Mouse (Mus musculus): ENCODE measurements around the gene Bag6.

Bag6 gene

GRCm38 (mm10) chr17:35168541-35169207, 33.7 kb downstream of the Bag6 start:
- no peak for DNase-seq

DNA sequence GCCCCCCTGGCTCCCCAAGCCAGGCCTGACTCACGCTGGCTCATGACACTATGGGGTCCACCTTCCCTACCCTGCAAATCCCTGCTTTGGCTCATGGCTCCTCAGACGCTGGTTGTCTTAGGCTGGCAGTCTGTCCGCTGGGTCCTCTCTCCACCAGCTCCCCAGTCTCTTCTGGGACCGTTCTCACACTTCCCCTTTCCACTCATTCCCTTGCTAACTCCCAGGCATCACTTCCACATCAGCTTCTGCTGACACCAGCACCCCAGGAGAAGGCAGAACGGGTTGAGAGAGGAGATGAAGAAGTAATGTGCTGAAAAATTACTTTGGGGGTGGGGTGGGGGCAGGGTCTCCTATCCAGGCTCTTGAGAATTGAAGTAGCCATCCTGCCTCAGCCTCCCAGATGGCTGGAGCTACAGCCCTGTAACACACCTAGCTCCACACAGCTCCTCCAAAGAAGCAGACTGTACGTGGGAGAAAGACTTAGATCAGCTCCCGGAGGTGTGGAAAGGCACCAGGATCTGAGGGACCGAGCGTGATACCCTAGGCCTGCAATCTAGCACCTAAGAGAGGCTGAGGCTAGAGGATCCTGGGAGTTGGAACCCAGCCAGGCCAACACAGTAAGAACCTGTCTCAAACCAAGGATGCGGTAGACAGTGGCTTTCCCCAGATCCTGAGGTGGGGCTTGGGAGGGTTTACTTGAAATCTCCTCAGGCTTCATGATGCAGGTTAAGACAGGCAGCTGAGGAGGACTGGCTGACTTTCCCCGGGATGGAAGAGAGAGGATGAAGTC, 37.7 kb downstream of the Bag6 start:
- DNase-seq: no peak

DNA sequence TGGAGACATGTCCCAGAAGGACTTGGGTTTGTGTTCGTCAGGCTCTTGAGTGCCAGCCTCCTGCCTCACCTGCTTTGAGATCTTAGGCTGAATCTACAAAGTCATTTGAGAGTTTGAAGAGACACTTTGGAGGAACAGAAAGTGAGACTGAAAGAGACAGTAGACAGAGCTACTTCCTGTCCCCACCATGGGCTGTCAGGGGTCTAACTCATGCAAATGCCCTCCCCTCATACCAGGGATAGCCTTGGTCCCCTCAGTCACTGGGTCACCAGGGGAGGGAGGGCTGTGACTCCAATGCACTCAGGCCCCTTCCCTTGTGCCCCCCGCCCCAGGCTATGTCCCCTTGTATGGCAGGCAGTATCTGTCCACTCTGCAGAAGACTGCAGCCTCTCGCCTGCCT, 38.4 kb downstream of the Bag6 start:
- no peak for DNase-seq

DNA sequence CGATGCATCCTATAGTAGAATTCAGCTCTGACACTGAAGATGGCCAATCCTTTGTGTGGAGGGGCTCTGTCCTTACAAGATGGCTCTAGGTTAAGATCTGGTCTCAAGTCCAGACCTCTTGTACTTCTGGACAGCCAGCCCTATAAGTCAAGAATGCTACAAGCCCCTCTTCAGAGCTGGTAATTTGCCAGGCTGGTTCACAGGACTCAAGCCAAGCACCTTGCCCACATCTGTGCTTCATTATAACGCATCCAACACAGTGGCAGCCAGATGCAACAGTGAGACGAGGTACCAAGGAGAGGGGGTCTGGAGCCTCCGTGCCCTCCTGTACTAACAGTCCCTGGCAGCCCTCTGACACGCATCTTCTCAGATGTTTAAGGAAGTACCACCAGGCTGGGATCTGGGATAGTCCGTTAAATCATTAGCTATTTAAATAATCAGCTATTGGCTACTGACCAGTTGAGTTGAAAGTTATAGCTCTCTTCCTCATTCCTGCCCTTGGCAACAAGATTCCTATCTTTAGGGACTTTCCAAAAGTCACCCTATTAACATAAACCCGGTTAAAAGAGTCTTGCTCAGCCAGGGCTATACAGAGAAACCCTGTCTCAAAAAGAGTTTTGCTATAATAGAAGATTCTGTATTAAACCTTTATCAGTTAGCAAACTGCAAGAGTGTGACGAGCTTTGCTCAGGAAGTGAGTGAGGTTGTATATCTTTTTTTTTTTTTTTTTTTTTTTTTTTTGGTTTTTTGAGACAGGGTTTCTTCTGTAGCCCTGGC, 39.4 kb downstream of the Bag6 start:
- no peak for DNase-seq

DNA sequence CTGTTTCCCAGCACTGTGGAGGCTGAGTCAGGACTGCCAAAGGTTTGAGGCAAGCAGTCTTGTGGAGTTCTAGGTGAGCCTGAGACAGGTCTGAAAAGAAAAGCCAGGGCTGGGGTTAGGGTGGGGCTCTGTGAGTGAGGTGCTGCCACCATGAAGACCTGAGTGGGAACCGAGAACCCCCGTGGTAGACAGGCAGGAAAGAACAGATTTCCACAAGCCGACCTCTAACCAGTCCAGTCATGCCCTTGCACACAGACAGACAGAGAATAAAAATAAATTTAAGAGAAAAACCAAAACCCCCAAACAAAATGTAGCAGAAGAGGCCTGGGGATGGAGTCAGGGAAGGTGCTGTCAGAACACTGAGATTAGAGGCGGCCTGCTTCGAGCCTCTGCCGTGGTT, 40.4 kb downstream of the Bag6 start:
- DNase-seq: no peak

DNA sequence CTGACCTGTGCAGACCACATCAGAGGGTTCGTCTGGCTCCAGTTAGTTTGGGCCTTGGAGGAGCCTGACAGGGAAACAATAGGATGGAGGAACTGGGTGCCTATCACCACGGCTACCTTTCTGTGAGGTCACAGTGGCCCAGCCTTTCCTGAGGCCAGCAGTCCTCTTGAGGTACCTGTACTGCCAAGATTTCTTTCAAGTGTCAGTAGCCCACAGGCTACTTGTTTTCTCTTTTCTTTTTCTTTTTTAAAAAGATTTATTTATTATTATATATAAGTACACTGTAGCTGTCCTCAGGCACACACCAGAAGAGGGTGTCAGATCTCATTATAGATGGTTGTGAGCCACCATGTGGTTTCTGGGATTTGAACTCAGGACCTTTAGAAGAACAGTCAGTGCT, 41.0 kb downstream of the Bag6 start, which contains the start of gene Aif1:
Gene Aif1 (minus strand): TSS at position 101 of the 400 bp plus-strand sequence.
- no peak for DNase-seq

DNA sequence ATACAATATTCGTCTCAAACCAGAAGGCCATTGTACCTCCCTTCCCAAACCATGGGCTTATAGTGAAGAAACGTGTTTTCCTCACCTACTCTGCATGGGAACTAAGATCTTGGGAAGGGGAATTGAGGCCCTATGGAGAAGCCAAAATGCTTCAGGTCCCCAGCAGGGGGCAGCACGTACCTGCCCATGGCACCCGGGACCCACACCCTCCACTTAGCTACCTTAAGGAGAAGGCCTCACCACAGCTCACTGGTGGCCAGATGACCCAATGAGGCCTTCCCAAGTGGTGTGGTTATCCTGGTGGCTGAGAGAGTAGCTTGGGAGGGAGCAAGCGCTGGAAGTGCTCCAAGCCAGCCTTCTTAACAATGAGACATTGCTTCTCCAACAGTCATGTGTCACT, 43.5 kb downstream of the Bag6 start:
- peak; percentile 94 for DNase-seq

DNA sequence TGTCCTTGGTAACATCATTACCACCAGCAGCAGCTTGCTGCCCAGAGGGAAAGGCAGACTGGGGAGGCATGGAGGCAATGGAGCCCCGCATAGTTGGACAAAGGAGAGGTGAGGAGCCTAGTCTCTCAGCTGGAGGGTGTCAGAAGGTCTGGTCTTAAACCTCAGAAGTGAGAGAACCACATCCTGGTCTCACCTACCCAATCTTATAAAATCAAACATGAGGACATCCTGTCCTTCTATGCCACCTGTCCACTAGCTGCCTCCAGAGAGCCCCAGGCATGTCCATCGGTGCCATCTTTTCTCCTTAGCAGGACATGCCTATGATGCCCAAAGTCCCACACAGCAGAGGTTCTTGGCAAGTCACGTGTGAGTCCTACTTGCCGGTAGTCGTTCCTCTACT, 45.1 kb downstream of the Bag6 start:
- no peak for DNase-seq

- peak; percentile 96 for DNase-seq
Measured at GRCm38 (mm10) chr17:35185639-35186611, 50.9 kb downstream of the Bag6 start.

- DNase-seq: peak; percentile 79
Measured at GRCm38 (mm10) chr17:35186681-35187080, 51.7 kb downstream of the Bag6 start.

DNA sequence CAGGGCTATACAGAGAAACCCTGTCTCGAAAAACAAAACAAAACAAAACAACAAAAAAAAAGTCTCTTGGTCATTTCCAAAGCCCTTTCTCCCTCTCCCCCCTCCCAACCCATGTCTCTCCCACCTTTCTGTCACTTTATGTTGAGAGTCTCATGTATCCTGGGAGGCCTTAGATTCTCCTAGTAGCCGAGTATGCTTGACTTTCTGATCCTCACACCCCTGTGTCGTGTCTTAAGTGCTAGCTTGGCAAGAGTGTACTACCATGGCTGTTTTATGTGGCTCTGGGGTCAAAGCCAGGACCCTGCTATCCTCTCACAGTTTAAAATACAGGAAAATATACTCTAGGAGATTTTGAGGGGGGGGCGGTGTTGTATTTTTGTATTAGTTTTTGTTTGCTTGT, 52.4 kb downstream of the Bag6 start:
- DNase-seq: no peak

DNA sequence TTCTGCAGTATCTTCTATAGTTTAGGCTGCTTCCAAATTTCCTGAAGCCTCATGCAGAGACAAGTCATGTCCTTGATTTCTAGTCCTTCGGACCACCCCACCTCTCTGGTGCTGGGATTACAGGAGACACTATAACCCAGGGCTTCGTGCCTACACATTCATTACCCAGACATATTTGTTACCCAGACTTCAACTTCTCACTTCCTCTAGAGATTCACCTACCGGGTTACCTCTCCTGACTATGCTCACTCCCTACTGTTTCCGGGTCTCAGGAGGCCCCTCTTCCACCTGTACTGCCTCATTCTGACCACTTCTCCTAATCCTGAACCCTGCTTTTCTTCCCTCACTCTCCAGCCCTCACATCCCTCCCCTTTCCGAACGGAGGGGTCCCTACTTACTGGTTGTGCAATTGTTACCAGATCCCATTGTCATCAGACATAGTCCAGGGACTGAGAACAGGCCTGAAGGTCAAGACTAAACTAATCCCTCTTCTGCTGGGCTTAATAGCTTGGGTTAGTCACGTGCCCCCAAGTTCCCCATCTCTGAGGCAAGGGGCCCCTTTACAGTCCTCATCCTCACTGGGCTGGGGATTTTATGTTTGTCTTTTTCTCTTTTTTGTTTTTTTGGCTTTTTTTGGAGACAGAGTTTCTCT, 53.1 kb downstream of the Bag6 start, which contains the start of gene Lst1:
Gene Lst1 (minus strand): TSS at position 481 of the 652 bp plus-strand sequence.
- DNase-seq: no peak

DNA sequence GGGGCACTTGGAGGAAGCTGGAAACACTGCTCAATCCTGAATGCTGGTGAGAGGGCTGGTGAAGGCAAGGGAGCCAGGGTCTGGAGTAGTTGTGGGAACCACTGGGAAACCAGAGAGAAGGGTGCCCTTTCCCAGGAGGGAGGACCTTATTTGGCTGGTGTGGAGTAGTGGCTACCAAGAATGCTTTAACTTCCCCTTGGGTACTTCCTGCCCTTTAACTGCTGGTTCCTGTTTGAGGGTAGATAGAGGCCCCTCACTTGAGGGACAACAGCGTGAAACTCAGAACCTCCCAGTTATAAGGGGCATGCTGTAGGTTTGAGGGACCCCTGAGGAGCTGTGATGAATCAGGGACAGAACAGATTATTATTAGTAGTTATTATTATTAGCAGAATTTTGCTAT, 54.2 kb downstream of the Bag6 start:
- DNase-seq: no peak

DNA sequence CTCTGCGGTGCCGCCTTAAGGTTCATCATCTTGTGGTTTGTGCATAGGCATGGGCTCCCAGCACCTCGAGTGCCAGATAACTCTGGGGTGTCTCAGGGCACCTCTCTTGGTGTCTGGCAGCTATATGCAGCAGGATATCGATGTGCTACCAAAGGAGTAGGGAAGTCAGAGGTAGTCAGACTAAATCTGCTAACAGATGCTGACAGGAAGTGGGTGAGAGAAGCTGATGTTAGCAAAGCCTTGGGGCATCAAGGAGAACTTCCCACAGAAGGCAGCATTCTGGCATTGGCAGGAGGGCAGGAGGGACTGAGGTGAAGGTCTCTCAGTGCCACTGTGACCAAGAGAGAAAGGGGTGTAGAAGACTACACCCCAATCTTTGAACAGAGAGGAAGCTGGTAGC, 55.1 kb downstream of the Bag6 start:
- peak; percentile 66 for DNase-seq

- no peak for DNase-seq
Measured at GRCm38 (mm10) chr17:35191723-35192122, 56.7 kb downstream of the Bag6 start.

GRCm38 (mm10) chr17:35192924-35193323, 57.9 kb downstream of the Bag6 start:
- DNase-seq: peak; percentile 31

- DNase-seq: peak; percentile 89
Measured at GRCm38 (mm10) chr17:35193881-35194843, 59.2 kb downstream of the Bag6 start, which contains the start of gene Ltb. Gene Ltb, plus strand, starts transcription at chr17:35194439.

- peak; percentile 62 for DNase-seq
Measured at GRCm38 (mm10) chr17:35194844-35195630, 60.1 kb downstream of the Bag6 start.

- peak; percentile 99 for DNase-seq
Measured at GRCm38 (mm10) chr17:35195631-35196320, 60.8 kb downstream of the Bag6 start.
